Mouse (Mus musculus) forebrain, embryonic 15.5 days (tissue): ENCODE measurements around the gene 1700056E22Rik. TPM values are rescaled to one million over a fixed set of nuclear protein-coding genes. Genes with fewer than 3 reads are reported as not detected.

Experiments
- ATAC-seq: fragments of 200-750 bp; cut with Nextera tagmentation; replicated peaks from 2 replicates; pipeline ENCODE4 v1.8.0; 2017; ENCODE audit warnings: mild to moderate bottlenecking, moderate TSS enrichment, moderate library complexity
- H3K27ac ChIP-seq: fragments of 300-500 bp; sonication (generic); replicated peaks from 2 replicates; pipeline ENCODE4 v1.5.1; 2015; ENCODE audit warnings: mild to moderate bottlenecking, inconsistent platforms
- H3K27me3 ChIP-seq: fragments of 300-500 bp; sonication (generic); 2 replicates; pipeline ENCODE4 v1.6.1; 2015; ENCODE audit warnings: inconsistent platforms
- H3K36me3 ChIP-seq: fragments of 300-500 bp; sonication (generic); 2 replicates; pipeline ENCODE4 v1.6.1; 2015; ENCODE audit warnings: mild to moderate bottlenecking, inconsistent platforms
- H3K4me1 ChIP-seq: fragments of 300-500 bp; sonication (generic); 2 replicates; pipeline ENCODE4 v1.6.1; 2015; ENCODE audit warnings: inconsistent platforms
- H3K4me2 ChIP-seq: fragments of 300-500 bp; sonication (generic); replicated peaks from 2 replicates; pipeline ENCODE4 v1.6.1; 2015; ENCODE audit warnings: mild to moderate bottlenecking, inconsistent platforms
- H3K4me3 ChIP-seq: fragments of 300-500 bp; sonication (generic); 2 replicates; pipeline ENCODE4 v1.5.1; 2015; ENCODE audit warnings: mild to moderate bottlenecking, inconsistent platforms
- H3K9ac ChIP-seq: fragments of 300-500 bp; sonication (generic); replicated peaks from 2 replicates; pipeline ENCODE4 v1.6.1; 2015; ENCODE audit warnings: mild to moderate bottlenecking, inconsistent platforms
- H3K9me3 ChIP-seq: fragments of 300-500 bp; sonication (generic); 2 replicates; pipeline ENCODE4 v1.6.1; 2016; ENCODE audit warnings: inconsistent platforms
- WGBS: fragments of 180-500 bp; shearing (Covaris S2); methylation state at CpG from one replicate; pipeline ENCODE4 v1.1.7; 2015; ENCODE audit warnings: mixed read lengths; 5-methylcytosine and 5-hydroxymethylcytosine counted together
- polyA plus RNA-seq: library from polyadenylated mRNA; unstranded; fragments of >200 nt; fragmentation: Nextera tagmentation; extraction: Ambion mirVana; gene quantifications from 2 replicates; pipeline ENCODE4 v1.2.1, GENCODE M21; 2015

The 1700056E22Rik gene
- polyA plus RNA-seq, 1 experiment from 2014 or later: 0.65 TPM

- no peak overlapping the region for H3K9ac ChIP-seq
- no peaks in the 10 kb centered on the region for H3K27me3 ChIP-seq
- peaks cover 20% of the 10 kb centered on the region for H3K4me1 ChIP-seq
- no peak overlapping the region for H3K4me2 ChIP-seq
- H3K36me3 ChIP-seq: no peaks in the 10 kb centered on the region
- ATAC-seq: no peak
- no peaks in the 10 kb centered on the region for H3K9me3 ChIP-seq
- no peak overlapping the region for H3K27ac ChIP-seq
- WGBS: 88% methylated on average over 1 of the region's 1 CpGs
- H3K4me3 ChIP-seq: no peak overlapping the region
These were observed 27.8 kb upstream of the 1700056E22Rik start for GRCm38 (mm10) chr1:184061901-184062300.

GRCm38 (mm10) chr1:184060828-184061734 is 27.0 kb upstream of the 1700056E22Rik start:
- no peaks in the 10 kb centered on the region for H3K9me3 ChIP-seq
- H3K4me3 ChIP-seq: no peak overlapping the region
- H3K9ac ChIP-seq: no peak overlapping the region
- ATAC-seq: no peak
- no peak overlapping the region for H3K27ac ChIP-seq
- WGBS: 63% methylated on average over 4 of the region's 4 CpGs
- no peaks in the 10 kb centered on the region for H3K27me3 ChIP-seq
- H3K4me2 ChIP-seq: no peak overlapping the region
- peaks cover 12% of the 10 kb centered on the region for H3K4me1 ChIP-seq
- H3K36me3 ChIP-seq: no peaks in the 10 kb centered on the region

GRCm38 (mm10) chr1:184060381-184060780 is 26.3 kb upstream of the 1700056E22Rik start:
- no peak overlapping the region for H3K4me2 ChIP-seq
- H3K9me3 ChIP-seq: no peaks in the 10 kb centered on the region
- 46% methylated on average over 9 of the region's 9 CpGs for WGBS
- no peak overlapping the region for H3K9ac ChIP-seq
- ATAC-seq: no peak
- H3K4me1 ChIP-seq: peaks cover 5% of the 10 kb centered on the region; the same call in 1 of the 2 replicates
- H3K27me3 ChIP-seq: no peaks in the 10 kb centered on the region
- no peak overlapping the region for H3K27ac ChIP-seq
- H3K4me3 ChIP-seq: no peak overlapping the region
- no peaks in the 10 kb centered on the region for H3K36me3 ChIP-seq

DNA sequence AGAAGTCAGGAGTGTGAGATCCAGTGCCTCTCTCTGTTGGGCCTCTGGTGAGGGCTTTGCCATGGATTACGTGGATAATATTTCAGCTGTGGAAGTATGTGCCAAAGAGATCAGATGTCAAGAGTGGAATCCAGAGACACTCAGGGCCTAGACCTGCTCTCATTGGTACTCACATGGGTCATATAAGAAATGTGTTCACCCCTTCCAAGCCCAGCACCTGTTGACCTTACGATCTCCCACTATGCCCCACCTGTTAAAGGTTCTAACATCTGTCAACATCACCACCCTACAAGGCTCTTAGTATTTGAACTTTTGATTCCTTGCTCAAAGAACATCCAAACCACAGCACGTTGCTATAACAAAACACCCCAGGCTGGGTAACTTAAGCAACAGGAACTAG is 25.7 kb upstream of the 1700056E22Rik start:
- Histone ChIP-seq H3K4me3 (no peak overlapping the region), H3K4me1 (0 out of 2 replicates have a peak, but pooled peaks cover 5% of the 10 kb centered on the region), H3K9ac (no peak overlapping the region), H3K4me2 (no peak overlapping the region), H3K36me3 (no peaks in the 10 kb centered on the region), H3K9me3 (no peaks in the 10 kb centered on the region), H3K27me3 (no peaks in the 10 kb centered on the region), H3K27ac (no peak overlapping the region)
- WGBS: 95% methylated on average over 3 of the region's 3 CpGs
- ATAC-seq: no peak

- H3K9ac ChIP-seq: no peak overlapping the region
- 87% methylated on average over 8 of the region's 8 CpGs for WGBS
These were observed 24.1 kb upstream of the 1700056E22Rik start for GRCm38 (mm10) chr1:184058206-184058605.

DNA sequence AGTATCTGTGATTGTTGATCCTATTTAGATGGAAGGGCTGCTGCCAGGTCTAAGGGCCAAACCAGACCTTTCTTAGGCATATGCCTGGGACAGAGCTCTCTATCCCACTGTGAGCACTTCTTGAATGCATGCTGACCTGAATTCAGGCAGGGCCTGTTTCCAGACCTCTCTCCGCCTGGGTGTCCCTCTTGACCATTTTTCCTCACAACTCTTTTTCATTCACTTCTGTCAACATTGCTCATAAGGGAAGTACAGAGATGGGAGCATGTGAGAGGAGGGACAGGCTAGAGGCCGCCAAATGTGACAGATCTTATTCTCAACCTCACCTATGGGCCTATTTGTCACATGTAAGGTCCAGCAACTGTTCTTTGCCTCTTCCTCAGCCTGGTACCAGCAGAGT is 20.1 kb upstream of the 1700056E22Rik start:
- no peak for ATAC-seq
- H3K9me3 ChIP-seq: no peaks in the 10 kb centered on the region
- no peak overlapping the region for H3K4me2 ChIP-seq
- H3K4me3 ChIP-seq: no peak overlapping the region
- no peak overlapping the region for H3K27ac ChIP-seq
- no peak overlapping the region for H3K9ac ChIP-seq
- H3K27me3 ChIP-seq: no peaks in the 10 kb centered on the region
- no peaks in the 10 kb centered on the region for H3K36me3 ChIP-seq
- 86% methylated on average over 2 of the region's 2 CpGs for WGBS
- H3K4me1 ChIP-seq: peaks cover 10% of the 10 kb centered on the region

More at GRCm38 (mm10) chr1:184058206-184058605, 24.1 kb upstream of the 1700056E22Rik start:
- no peaks in the 10 kb centered on the region for H3K9me3 ChIP-seq
- H3K27ac ChIP-seq: no peak overlapping the region
- no peaks in the 10 kb centered on the region for H3K36me3 ChIP-seq
- ATAC-seq: no peak
- peaks cover 6% of the 10 kb centered on the region for H3K4me1 ChIP-seq
- H3K27me3 ChIP-seq: no peaks in the 10 kb centered on the region
- H3K4me2 ChIP-seq: no peak overlapping the region
- H3K4me3 ChIP-seq: no peak overlapping the region

DNA sequence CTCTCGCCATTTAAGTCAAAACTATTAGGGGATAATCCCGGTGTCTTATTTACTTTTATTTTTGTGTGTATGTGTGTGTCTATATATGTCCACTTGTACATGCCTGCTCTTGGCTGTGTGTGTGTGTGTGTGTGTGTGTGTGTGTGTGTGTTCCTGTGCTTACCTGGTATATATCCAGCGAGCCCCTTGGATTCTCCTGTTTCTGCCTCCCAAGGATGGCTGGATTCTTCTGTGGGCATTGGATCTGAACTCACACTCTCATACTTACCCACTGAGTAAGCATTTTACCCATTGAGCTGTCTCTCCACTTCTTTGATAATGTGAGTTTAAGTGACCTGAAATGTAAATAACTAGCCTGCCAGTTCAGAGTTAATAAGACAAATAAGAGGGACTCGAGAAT is 19.6 kb upstream of the 1700056E22Rik start:
- 79% methylated on average over 4 of the region's 4 CpGs for WGBS
- Histone ChIP-seq H3K4me1 (peaks cover 10% of the 10 kb centered on the region), H3K9me3 (no peaks in the 10 kb centered on the region), H3K9ac (no peak overlapping the region), H3K27me3 (no peaks in the 10 kb centered on the region), H3K27ac (no peak overlapping the region), H3K36me3 (no peaks in the 10 kb centered on the region), H3K4me3 (no peak overlapping the region), H3K4me2 (no peak overlapping the region)
- ATAC-seq: no peak

- H3K9ac ChIP-seq: no peak overlapping the region
- WGBS: 81% methylated on average over 4 of the region's 4 CpGs
- peaks cover 10% of the 10 kb centered on the region for H3K4me1 ChIP-seq
- no peak overlapping the region for H3K4me3 ChIP-seq
- ATAC-seq: no peak
- no peaks in the 10 kb centered on the region for H3K9me3 ChIP-seq
- no peak overlapping the region for H3K4me2 ChIP-seq
- no peak overlapping the region for H3K27ac ChIP-seq
- no peaks in the 10 kb centered on the region for H3K27me3 ChIP-seq
- no peaks in the 10 kb centered on the region for H3K36me3 ChIP-seq
These were observed 19.0 kb upstream of the 1700056E22Rik start for GRCm38 (mm10) chr1:184053141-184053540.

- no peaks in the 10 kb centered on the region for H3K9me3 ChIP-seq
- peaks cover 10% of the 10 kb centered on the region for H3K4me1 ChIP-seq
- H3K36me3 ChIP-seq: no peaks in the 10 kb centered on the region
- ATAC-seq: no peak
- H3K27ac ChIP-seq: no peak overlapping the region
- WGBS: 71% methylated on average over 4 of the region's 4 CpGs
- no peak overlapping the region for H3K4me2 ChIP-seq
- no peak overlapping the region for H3K4me3 ChIP-seq
- no peak overlapping the region for H3K9ac ChIP-seq
- H3K27me3 ChIP-seq: no peaks in the 10 kb centered on the region
These were observed 18.2 kb upstream of the 1700056E22Rik start for GRCm38 (mm10) chr1:184052331-184052730.

GRCm38 (mm10) chr1:184051824-184052223 is 17.7 kb upstream of the 1700056E22Rik start:
- H3K4me3 ChIP-seq: no peak overlapping the region
- peaks cover 10% of the 10 kb centered on the region for H3K4me1 ChIP-seq
- WGBS: 38% methylated on average over 6 of the region's 6 CpGs
- no peak for ATAC-seq
- H3K27me3 ChIP-seq: no peaks in the 10 kb centered on the region
- H3K9me3 ChIP-seq: no peaks in the 10 kb centered on the region
- no peaks in the 10 kb centered on the region for H3K36me3 ChIP-seq
- H3K27ac ChIP-seq: no peak overlapping the region
- no peak overlapping the region for H3K4me2 ChIP-seq
- no peak overlapping the region for H3K9ac ChIP-seq

GRCm38 (mm10) chr1:184051286-184051685 is 17.2 kb upstream of the 1700056E22Rik start:
- Histone ChIP-seq H3K4me2 (no peak overlapping the region), H3K27ac (no peak overlapping the region), H3K9ac (no peak overlapping the region), H3K4me1 (peaks cover 10% of the 10 kb centered on the region), H3K4me3 (no peak overlapping the region), H3K36me3 (no peaks in the 10 kb centered on the region), H3K27me3 (no peaks in the 10 kb centered on the region), H3K9me3 (no peaks in the 10 kb centered on the region)
- WGBS: 80% methylated on average over 1 of the region's 1 CpGs
- ATAC-seq: no peak

- no peaks in the 10 kb centered on the region for H3K9me3 ChIP-seq
- H3K9ac ChIP-seq: no peak overlapping the region
- no peak overlapping the region for H3K4me2 ChIP-seq
- H3K36me3 ChIP-seq: no peaks in the 10 kb centered on the region
- no peak overlapping the region for H3K27ac ChIP-seq
- 83% methylated on average over 10 of the region's 10 CpGs for WGBS
- H3K27me3 ChIP-seq: no peaks in the 10 kb centered on the region
- H3K4me1 ChIP-seq: peaks cover 4% of the 10 kb centered on the region
- ATAC-seq: no peak
- no peak overlapping the region for H3K4me3 ChIP-seq
These were observed 14.7 kb upstream of the 1700056E22Rik start for GRCm38 (mm10) chr1:184048675-184049418.
